Mouse (Mus musculus) liver, embryonic 11.5 days (tissue): ENCODE data around the gene Tmem232. TPM values are rescaled to one million over a fixed set of nuclear protein-coding genes. Genes with fewer than 3 reads are reported as not detected.

Source experiments
- ATAC-seq: fragments of 200-750 bp; cut with Nextera tagmentation; replicated peaks from 2 replicates; pipeline ENCODE4 v1.8.0; 2017; ENCODE audit warnings: moderate number of reproducible peaks, mild to moderate bottlenecking, moderate TSS enrichment, moderate library complexity; ENCODE audit not compliant: low FRiP score
- DNase-seq: peaks from one replicate; pipeline ENCODE4 v3.0.0-alpha.2; 2017; ENCODE audit warnings: low spot score
- H3K27ac ChIP-seq: fragments of 300-500 bp; sonication (generic); 2 replicates; pipeline ENCODE4 v1.5.1; 2014; ENCODE audit warnings: mild to moderate bottlenecking, low read depth, low read length, control low read depth
- H3K27me3 ChIP-seq: fragments of 300-500 bp; sonication (generic); replicated peaks from 2 replicates; pipeline ENCODE4 v1.6.1; 2014; ENCODE audit warnings: low read length, mixed read lengths; ENCODE audit not compliant: control insufficient read depth, insufficient read depth
- H3K36me3 ChIP-seq: fragments of 300-500 bp; sonication (generic); 2 replicates; pipeline ENCODE4 v1.6.1; 2014; ENCODE audit warnings: mild to moderate bottlenecking, low read length, moderate library complexity, mixed read lengths; ENCODE audit not compliant: control insufficient read depth, insufficient read depth
- H3K4me1 ChIP-seq: fragments of 300-500 bp; sonication (generic); replicated peaks from 2 replicates; pipeline ENCODE4 v1.6.1; 2014; ENCODE audit warnings: low read length, mixed read lengths; ENCODE audit not compliant: control insufficient read depth, insufficient read depth
- H3K4me2 ChIP-seq: fragments of 300-500 bp; sonication (generic); 2 replicates; pipeline ENCODE4 v1.6.1; 2014; ENCODE audit warnings: mild to moderate bottlenecking, control low read depth, moderate library complexity
- H3K4me3 ChIP-seq: fragments of 300-500 bp; sonication (generic); 2 replicates; pipeline ENCODE4 v1.5.1; 2014; ENCODE audit warnings: low read depth, low read length, control low read depth
- H3K9ac ChIP-seq: fragments of 300-500 bp; sonication (generic); 2 replicates; pipeline ENCODE4 v1.6.1; 2014; ENCODE audit warnings: low read depth, low read length, control low read depth
- H3K9me3 ChIP-seq: fragments of 300-500 bp; sonication (generic); 2 replicates; pipeline ENCODE4 v1.6.1; 2016; ENCODE audit warnings: low read length, inconsistent platforms, mixed read lengths; ENCODE audit not compliant: control insufficient read depth
- WGBS: fragments of 180-500 bp; shearing (Covaris S2); extraction: QIAGEN DNeasy Blood & Tissue Kit; methylation state at CpG from one replicate; pipeline ENCODE4 v1.1.7; 2014; 5-methylcytosine and 5-hydroxymethylcytosine counted together
- polyA plus RNA-seq: library from polyadenylated mRNA; unstranded; fragments of >200 nt; fragmentation: Nextera tagmentation; extraction: Ambion mirVana; gene quantifications from 2 replicates; pipeline ENCODE4 v1.2.1, GENCODE M21; 2014

Gene Tmem232
- polyA plus RNA-seq, 1 experiment from 2014 or later: not detected

DNA sequence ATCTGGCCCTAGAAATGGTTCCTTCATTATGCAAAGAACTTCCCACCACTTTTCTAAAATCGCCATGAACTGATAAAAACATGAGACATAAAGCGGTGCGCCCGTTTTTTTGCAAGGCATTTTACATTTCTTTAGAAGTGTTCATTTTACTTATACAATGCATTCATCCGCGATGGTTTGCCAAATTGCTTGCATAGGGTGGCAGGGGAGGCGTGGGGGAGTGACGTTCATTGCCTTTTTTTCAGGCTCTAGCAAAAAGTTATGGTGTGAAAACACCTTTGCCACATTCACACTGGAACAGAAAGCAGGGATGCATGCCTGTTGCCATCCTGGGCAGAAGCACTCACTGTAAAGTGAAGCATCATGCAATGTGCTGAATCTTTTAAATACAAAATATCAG, 188.7 kb downstream of the Tmem232 start:
- WGBS: 84% methylated on average over 8 of the region's 8 CpGs
- H3K9ac ChIP-seq: no peak overlapping the region
- no peak overlapping the region for H3K4me2 ChIP-seq
- H3K27me3 ChIP-seq: no peaks in the 10 kb centered on the region
- H3K36me3 ChIP-seq: no peaks in the 10 kb centered on the region
- DNase-seq (no peak), ATAC-seq (no peak)
- H3K4me1 ChIP-seq: no peaks in the 10 kb centered on the region
- H3K27ac ChIP-seq: no peak overlapping the region
- H3K4me3 ChIP-seq: no peak overlapping the region
- peaks cover under 1% of the 10 kb centered on the region; the same call in 1 of the 2 replicates for H3K9me3 ChIP-seq

DNA sequence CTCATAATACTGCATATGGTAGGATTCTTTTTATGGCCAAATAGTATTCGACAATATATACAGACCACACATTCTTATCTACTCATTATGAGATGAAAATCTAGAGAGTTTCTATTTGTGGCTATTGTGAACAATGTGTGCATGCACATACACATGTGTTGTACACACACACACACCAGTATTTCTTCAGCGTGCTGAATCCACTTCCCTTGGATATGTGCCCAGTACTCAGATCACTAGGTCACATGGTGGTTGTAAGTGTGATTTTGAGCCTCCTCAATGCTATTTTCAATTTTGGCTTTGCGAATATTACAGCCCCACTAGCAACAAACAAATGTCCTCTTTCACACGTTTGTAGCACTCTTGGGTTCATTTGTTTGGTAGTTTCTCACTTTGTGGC, 200.6 kb downstream of the Tmem232 start:
- Histone ChIP-seq H3K27ac (no peak overlapping the region), H3K27me3 (no peaks in the 10 kb centered on the region), H3K9ac (no peak overlapping the region), H3K9me3 (no peaks in the 10 kb centered on the region), H3K36me3 (no peaks in the 10 kb centered on the region), H3K4me1 (no peaks in the 10 kb centered on the region), H3K4me3 (no peak overlapping the region), H3K4me2 (no peak overlapping the region)
- 75% methylated on average over 4 of the region's 4 CpGs for WGBS
- no peak for ATAC-seq
- DNase-seq: no peak

DNA sequence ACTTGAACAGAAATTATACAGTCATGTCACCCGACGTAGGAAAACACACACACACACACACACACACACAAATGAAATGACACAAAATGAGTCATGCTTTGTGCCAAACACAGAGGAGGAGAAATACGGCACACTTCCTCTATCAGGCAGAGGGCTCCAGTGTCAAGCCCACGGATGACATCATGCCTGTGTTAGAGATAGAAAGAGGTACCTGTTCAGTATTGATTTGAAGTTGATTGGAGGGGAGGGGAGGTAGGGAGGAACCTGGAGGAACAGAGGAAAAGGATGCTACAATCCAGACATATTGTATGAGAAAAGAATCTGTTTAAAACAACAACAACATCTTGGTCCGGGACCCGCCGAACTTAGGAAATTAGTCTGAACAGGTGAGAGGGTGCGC, 209.8 kb downstream of the Tmem232 start:
- no peak overlapping the region for H3K4me3 ChIP-seq
- ATAC-seq: no peak
- no peak for DNase-seq
- no peaks in the 10 kb centered on the region for H3K9me3 ChIP-seq
- no peak overlapping the region for H3K4me2 ChIP-seq
- WGBS: 88% methylated on average over 8 of the region's 8 CpGs
- no peak overlapping the region for H3K27ac ChIP-seq
- H3K9ac ChIP-seq: no peak overlapping the region
- no peaks in the 10 kb centered on the region for H3K27me3 ChIP-seq
- H3K36me3 ChIP-seq: no peaks in the 10 kb centered on the region
- no peaks in the 10 kb centered on the region for H3K4me1 ChIP-seq

DNA sequence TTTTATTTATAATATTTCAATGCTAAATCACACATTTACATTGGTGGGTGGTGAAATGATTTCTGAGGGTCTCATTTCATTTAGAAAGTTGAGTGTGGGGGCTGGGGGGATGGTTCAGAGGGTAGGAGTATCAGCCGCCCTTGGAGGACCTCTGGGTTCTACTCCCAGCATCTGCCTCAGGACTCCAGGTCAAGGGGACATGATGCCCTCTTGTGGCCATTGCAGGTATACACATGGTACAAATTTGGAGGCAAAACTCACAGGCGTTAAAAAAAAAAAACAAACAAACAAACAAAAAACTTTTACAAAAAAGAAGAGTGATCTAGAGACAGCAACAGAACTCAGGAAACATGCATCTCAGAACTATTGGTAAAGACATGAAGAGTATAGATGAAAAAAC, 215.3 kb downstream of the Tmem232 start:
- no peak for DNase-seq
- no peak overlapping the region for H3K4me3 ChIP-seq
- H3K36me3 ChIP-seq: no peaks in the 10 kb centered on the region
- no peaks in the 10 kb centered on the region for H3K27me3 ChIP-seq
- no peaks in the 10 kb centered on the region for H3K9me3 ChIP-seq
- no peaks in the 10 kb centered on the region for H3K4me1 ChIP-seq
- WGBS: 16% methylated on average over 2 of the region's 2 CpGs
- no peak overlapping the region for H3K9ac ChIP-seq
- no peak overlapping the region for H3K27ac ChIP-seq
- H3K4me2 ChIP-seq: no peak overlapping the region
- no peak for ATAC-seq

DNA sequence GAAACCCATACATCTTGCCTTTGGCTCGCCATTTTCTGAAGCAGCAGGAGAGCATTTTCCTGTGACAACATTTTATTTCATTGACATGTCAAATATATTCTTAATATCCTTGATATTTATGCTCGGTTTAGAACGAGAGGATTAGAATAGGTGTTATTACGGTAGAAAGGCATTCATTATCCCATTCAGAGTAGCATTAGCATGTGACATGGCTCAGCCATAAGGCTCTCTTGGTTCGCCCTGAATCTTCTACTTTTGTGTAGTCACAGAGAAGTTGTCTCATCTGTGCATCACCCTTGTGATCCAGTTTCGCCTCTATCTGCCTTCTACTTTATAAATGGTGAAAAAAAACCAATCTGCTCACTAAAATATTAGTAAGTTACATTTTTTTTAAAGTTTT, 220.0 kb downstream of the Tmem232 start:
- Histone ChIP-seq H3K36me3 (no peaks in the 10 kb centered on the region), H3K4me1 (no peaks in the 10 kb centered on the region), H3K27ac (no peak overlapping the region), H3K9ac (no peak overlapping the region), H3K4me2 (no peak overlapping the region), H3K4me3 (no peak overlapping the region), H3K9me3 (no peaks in the 10 kb centered on the region), H3K27me3 (no peaks in the 10 kb centered on the region)
- ATAC-seq (no peak), DNase-seq (no peak)
- 83% methylated on average over 6 of the region's 6 CpGs for WGBS

DNA sequence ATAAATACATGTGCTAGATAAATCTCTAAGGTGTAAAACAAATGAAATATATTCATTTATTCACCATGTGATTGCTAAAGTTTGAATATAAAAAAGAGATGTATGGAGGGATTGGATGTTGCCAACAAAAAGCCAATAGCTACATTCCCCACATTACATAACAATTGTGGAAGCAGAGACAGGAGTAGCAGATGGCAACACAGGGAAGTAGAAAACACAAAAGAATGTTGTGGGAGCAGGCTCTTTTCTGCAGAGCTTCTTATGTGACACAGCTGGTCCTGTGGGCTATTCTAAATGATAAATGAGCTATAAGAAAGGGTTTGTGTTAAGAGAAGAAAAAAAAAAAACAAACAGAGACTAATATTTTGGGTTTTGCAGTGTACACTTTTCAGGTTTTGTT, 240.6 kb downstream of the Tmem232 start:
- Histone ChIP-seq H3K36me3 (no peaks in the 10 kb centered on the region), H3K27ac (no peak overlapping the region), H3K9ac (no peak overlapping the region), H3K9me3 (no peaks in the 10 kb centered on the region), H3K4me2 (no peak overlapping the region), H3K4me1 (no peaks in the 10 kb centered on the region), H3K27me3 (no peaks in the 10 kb centered on the region), H3K4me3 (no peak overlapping the region)
- ATAC-seq (no peak), DNase-seq (no peak)

DNA sequence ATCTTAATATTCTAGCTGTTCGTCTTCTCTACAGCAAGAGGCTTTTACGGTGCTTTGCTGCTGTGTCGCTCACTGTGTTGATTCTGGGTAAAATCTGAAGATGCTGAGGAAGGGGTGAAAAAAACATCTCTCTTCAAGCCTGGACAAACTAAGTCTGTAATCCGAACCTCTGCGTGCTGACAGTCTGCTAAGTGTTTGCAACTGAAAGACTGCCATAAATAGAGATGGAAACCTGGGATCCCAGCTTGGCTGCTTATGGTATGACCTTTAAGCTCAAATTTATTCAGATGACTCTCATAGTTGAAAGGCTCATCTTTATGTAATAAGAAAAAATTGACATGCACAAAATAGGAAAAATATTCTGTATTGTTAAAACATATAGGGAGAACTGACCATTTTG, 242.8 kb downstream of the Tmem232 start:
- Histone ChIP-seq H3K27me3 (no peaks in the 10 kb centered on the region), H3K9me3 (no peaks in the 10 kb centered on the region), H3K4me1 (no peaks in the 10 kb centered on the region), H3K9ac (no peak overlapping the region), H3K36me3 (no peaks in the 10 kb centered on the region), H3K4me2 (no peak overlapping the region), H3K27ac (no peak overlapping the region), H3K4me3 (no peak overlapping the region)
- ATAC-seq (no peak), DNase-seq (no peak)
- 81% methylated on average over 5 of the region's 5 CpGs for WGBS

DNA sequence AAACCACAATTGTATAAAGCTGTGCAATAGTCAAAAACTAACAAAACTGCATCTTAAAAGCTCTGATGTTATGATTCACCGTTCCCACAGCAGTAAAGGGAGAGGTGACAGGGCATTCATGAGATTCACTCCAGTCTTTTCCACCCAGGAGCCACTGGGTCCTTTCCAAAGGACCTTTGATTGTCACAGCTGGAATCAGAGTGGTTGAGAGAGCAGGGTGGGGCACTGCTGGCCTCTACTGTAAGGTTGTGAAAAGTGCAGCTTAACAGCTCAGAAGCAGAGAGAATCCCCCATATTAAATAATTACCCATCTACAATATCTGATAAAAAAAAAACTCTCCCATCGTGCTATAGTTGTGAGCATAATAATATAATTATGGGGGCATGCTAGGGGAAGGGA, 288.4 kb downstream of the Tmem232 start:
- ATAC-seq (no peak), DNase-seq (no peak)
- Histone ChIP-seq H3K4me2 (no peak overlapping the region), H3K4me1 (no peaks in the 10 kb centered on the region), H3K4me3 (no peak overlapping the region), H3K36me3 (no peaks in the 10 kb centered on the region), H3K27ac (no peak overlapping the region), H3K9ac (no peak overlapping the region), H3K9me3 (peaks cover 3% of the 10 kb centered on the region; the same call in 1 of the 2 replicates), H3K27me3 (no peaks in the 10 kb centered on the region)
- 66% methylated on average over 2 of the region's 2 CpGs for WGBS

DNA sequence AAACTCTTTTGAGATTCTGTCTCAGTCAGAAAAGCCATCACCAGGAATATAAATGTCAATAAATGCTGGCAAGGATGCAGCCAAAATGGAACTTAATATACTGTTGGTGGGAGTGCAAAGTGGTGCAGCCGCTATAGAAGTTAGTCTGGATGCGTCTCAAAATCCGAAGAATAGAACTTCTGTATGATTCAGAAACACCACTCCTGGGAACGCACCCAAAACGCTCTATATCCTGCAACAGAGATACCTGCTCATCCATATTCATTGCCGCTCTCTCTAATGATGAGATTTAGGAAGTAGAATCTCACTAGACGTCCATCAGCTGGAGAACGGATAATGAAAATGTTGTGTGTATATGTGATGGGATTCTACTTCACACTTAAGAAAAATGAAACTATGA, 290.3 kb downstream of the Tmem232 start:
- DNase-seq (no peak), ATAC-seq (no peak)
- no peak overlapping the region for H3K9ac ChIP-seq
- H3K9me3 ChIP-seq: peaks cover 3% of the 10 kb centered on the region; the same call in 1 of the 2 replicates
- H3K4me3 ChIP-seq: no peak overlapping the region
- no peaks in the 10 kb centered on the region for H3K4me1 ChIP-seq
- no peaks in the 10 kb centered on the region for H3K36me3 ChIP-seq
- H3K4me2 ChIP-seq: no peak overlapping the region
- H3K27ac ChIP-seq: no peak overlapping the region
- no peaks in the 10 kb centered on the region for H3K27me3 ChIP-seq
- WGBS: 86% methylated on average over 8 of the region's 8 CpGs
